Mouse (Mus musculus) gastrocnemius, adult 8-10 months (tissue): Measurements from ENCODE around the gene Pip4p1. TPM values are rescaled to one million over a fixed set of nuclear protein-coding genes. Genes with fewer than 3 reads are reported as not detected.
A peak's percentile ranks its signal among the peaks of the same experiment; 100 is the strongest.
"Not testable (repeated sequence)": the region's sequence is repeated elsewhere in the genome, so short reads cannot be mapped to it uniquely, and the experiment has no call there.

Source experiments
- DNase-seq, 2 experiments: peaks; one replicate each; pipeline ENCODE4 v3.0.0; 2022; ENCODE audit warnings: low spot score in 2 of 2
- total RNA-seq, 4 experiments: library from RNA; stranded (reverse); gene quantifications; 2 replicates each; pipeline ENCODE4 v1.2.4; 2022

The Pip4p1 gene
- total RNA-seq, 4 experiments from 2014 or later = 12.4 to 19.8 (median 18.4) TPM

GRCm38 (mm10) chr14:50943932-50944667 is 13.4 kb upstream of the Pip4p1 start, which contains the start of gene Gm49342:
Gm49342 (plus strand) TSS chr14:50944517.
- DNase-seq = peak; percentile 91 to 92

- DNase-seq = no peak
These were observed 8.3 kb upstream of the Pip4p1 start for GRCm38 (mm10) chr14:50938940-50939339.

GRCm38 (mm10) chr14:50938119-50938908 is 7.7 kb upstream of the Pip4p1 start:
- DNase-seq = no peak

- no peak for DNase-seq
These were observed 6.0 kb upstream of the Pip4p1 start for GRCm38 (mm10) chr14:50936649-50937048.

- no peak for DNase-seq
These were observed 901 bp upstream of the Pip4p1 start for GRCm38 (mm10) chr14:50931493-50932020.

GRCm38 (mm10) chr14:50930377-50930753 is 291 bp downstream of the Pip4p1 start:
- peak in 1 of 2 experiments; percentile 64 for DNase-seq

GRCm38 (mm10) chr14:50929951-50930350 is 705 bp downstream of the Pip4p1 start:
- no peak for DNase-seq

- no peak for DNase-seq
These were observed 3.3 kb downstream of the Pip4p1 start for GRCm38 (mm10) chr14:50927366-50927765.

GRCm38 (mm10) chr14:50925111-50925920 is 5.3 kb downstream of the Pip4p1 start:
- no peak for DNase-seq

- DNase-seq = peak; percentile 95 to 97
These were observed 6.2 kb downstream of the Pip4p1 start, which contains the start of the genes Osgep and Apex1 for GRCm38 (mm10) chr14:50924281-50925064. Osgep (minus strand) TSS chr14:50924893. Apex1 (plus strand) TSS chr14:50924968.

GRCm38 (mm10) chr14:50923437-50923836 is 7.2 kb downstream of the Pip4p1 start:
- DNase-seq = not testable (repeated sequence)

GRCm38 (mm10) chr14:50911356-50911755 is 19.3 kb downstream of the Pip4p1 start:
- DNase-seq = no peak

GRCm38 (mm10) chr14:50908126-50908525 is 22.5 kb downstream of the Pip4p1 start:
- no peak for DNase-seq

- not testable (repeated sequence) for DNase-seq
These were observed 25.3 kb downstream of the Pip4p1 start for GRCm38 (mm10) chr14:50905327-50905726.

GRCm38 (mm10) chr14:50904828-50905129 is 25.9 kb downstream of the Pip4p1 start:
- no peak for DNase-seq

- DNase-seq = no peak
These were observed 26.5 kb downstream of the Pip4p1 start for GRCm38 (mm10) chr14:50903973-50904827.

- DNase-seq = not testable (repeated sequence)
These were observed 32.7 kb downstream of the Pip4p1 start for GRCm38 (mm10) chr14:50897992-50898391.

- DNase-seq = peak; percentile 32 to 55
These were observed 33.3 kb downstream of the Pip4p1 start, which contains the start of gene Klhl33 for GRCm38 (mm10) chr14:50897374-50897765. Klhl33 (minus strand) TSS chr14:50897507.

- no peak for DNase-seq
These were observed 33.8 kb downstream of the Pip4p1 start for GRCm38 (mm10) chr14:50896747-50897373.
